Mouse (Mus musculus) cortical plate, adult 2 months (tissue): ENCODE results near the gene Barx2. TPM values are rescaled to one million over a fixed set of nuclear protein-coding genes. Genes with fewer than 3 reads are reported as not detected.

Source experiments
- H3K27ac ChIP-seq: fragments of 200-500 bp; 2 replicates; pipeline ENCODE4 v1.5.1; 2012; ENCODE audit warnings: low read length, control low read depth, inconsistent platforms; ENCODE audit not compliant: insufficient read depth
- H3K4me1 ChIP-seq: fragments of 200-500 bp; 2 replicates; pipeline ENCODE4 v1.6.1; 2011; ENCODE audit warnings: low read length; ENCODE audit not compliant: control insufficient read depth, insufficient read depth
- H3K4me3 ChIP-seq: fragments of 200-500 bp; 2 replicates; pipeline ENCODE4 v1.5.1; 2011; ENCODE audit warnings: mild to moderate bottlenecking, low read length, control low read depth; ENCODE audit not compliant: insufficient read depth
- CTCF ChIP-seq: fragments of 200-500 bp; IDR thresholded peaks from 2 replicates; pipeline ENCODE4 v1.5.1; 2011; ENCODE audit warnings: mild to moderate bottlenecking, control low read depth, low read length; ENCODE audit not compliant: insufficient read depth; ENCODE audit errors: extremely low read depth
- POLR2A ChIP-seq: fragments of 200-500 bp; IDR thresholded peaks from 2 replicates; pipeline ENCODE4 v1.6.1; 2011; ENCODE audit warnings: mild to moderate bottlenecking, low read length, control low read depth; ENCODE audit not compliant: insufficient read depth; ENCODE audit errors: extremely low read depth
- polyA plus RNA-seq: library from polyadenylated mRNA; depleted of rRNA; stranded (reverse); fragments of >200 nt; gene quantifications from 2 replicates; pipeline ENCODE4 v1.2.3, GENCODE M21; 2012

Gene Barx2
- polyA plus RNA-seq, 1 experiment = 4.1 TPM

- Histone ChIP-seq H3K27ac (no peak overlapping the region), H3K4me3 (no peak overlapping the region), H3K4me1 (peaks cover 6% of the 10 kb centered on the region)
- no peak for TF ChIP-seq POLR2A
- no peak for TF ChIP-seq CTCF
Measured at GRCm38 (mm10) chr9:31859446-31859845, 53.8 kb downstream of the Barx2 start.

GRCm38 (mm10) chr9:31858720-31859340 lies 54.4 kb downstream of the Barx2 start:
- no peak for TF ChIP-seq POLR2A
- 0 out of 2 replicates have a peak, but pooled peaks have one; percentile 8 for TF ChIP-seq CTCF
- no peak overlapping the region for H3K27ac ChIP-seq
- H3K4me3 ChIP-seq = peak overlapping the region; percentile 18

GRCm38 (mm10) chr9:31857512-31857911 lies 55.8 kb downstream of the Barx2 start:
- Histone ChIP-seq H3K27ac (no peak overlapping the region), H3K4me3 (no peak overlapping the region), H3K4me1 (peaks cover 5% of the 10 kb centered on the region; the same call in 1 of the 2 replicates)
- no peak for TF ChIP-seq CTCF
- TF ChIP-seq POLR2A = no peak

More at GRCm38 (mm10) chr9:31858720-31859340, 54.4 kb downstream of the Barx2 start:
- H3K4me1 ChIP-seq = peaks cover 5% of the 10 kb centered on the region; the same call in 1 of the 2 replicates

GRCm38 (mm10) chr9:31856437-31856836 lies 56.8 kb downstream of the Barx2 start:
- Histone ChIP-seq H3K4me1 (peaks cover 5% of the 10 kb centered on the region; the same call in 1 of the 2 replicates), H3K4me3 (no peak overlapping the region), H3K27ac (no peak overlapping the region)
- TF ChIP-seq CTCF (no peak), POLR2A (no peak)

GRCm38 (mm10) chr9:31855668-31856067 lies 57.6 kb downstream of the Barx2 start:
- Histone ChIP-seq H3K4me3 (no peak overlapping the region), H3K4me1 (peaks cover 5% of the 10 kb centered on the region; the same call in 1 of the 2 replicates), H3K27ac (no peak overlapping the region)
- TF ChIP-seq POLR2A = no peak
- no peak for TF ChIP-seq CTCF

- Histone ChIP-seq H3K4me1 (no peaks in the 10 kb centered on the region), H3K4me3 (no peak overlapping the region), H3K27ac (no peak overlapping the region)
- TF ChIP-seq CTCF (no peak), POLR2A (no peak)
Measured at GRCm38 (mm10) chr9:31851710-31852109, 61.6 kb downstream of the Barx2 start.

GRCm38 (mm10) chr9:31850706-31851105 lies 62.6 kb downstream of the Barx2 start:
- no peak overlapping the region for H3K4me3 ChIP-seq
- TF ChIP-seq CTCF (no peak), POLR2A (no peak)
- no peak overlapping the region for H3K27ac ChIP-seq

GRCm38 (mm10) chr9:31849387-31849786 lies 63.9 kb downstream of the Barx2 start:
- TF ChIP-seq POLR2A (no peak), CTCF (no peak)
- Histone ChIP-seq H3K27ac (no peak overlapping the region), H3K4me3 (no peak overlapping the region), H3K4me1 (no peaks in the 10 kb centered on the region)

More at GRCm38 (mm10) chr9:31850706-31851105, 62.6 kb downstream of the Barx2 start:
- no peaks in the 10 kb centered on the region for H3K4me1 ChIP-seq

GRCm38 (mm10) chr9:31844614-31845013 lies 68.6 kb downstream of the Barx2 start:
- Histone ChIP-seq H3K4me1 (no peaks in the 10 kb centered on the region), H3K27ac (no peak overlapping the region), H3K4me3 (no peak overlapping the region)
- TF ChIP-seq POLR2A = no peak
- no peak for TF ChIP-seq CTCF

GRCm38 (mm10) chr9:31841108-31841815 lies 72.0 kb downstream of the Barx2 start:
- Histone ChIP-seq H3K27ac (no peak overlapping the region), H3K4me1 (no peaks in the 10 kb centered on the region), H3K4me3 (no peak overlapping the region)
- TF ChIP-seq POLR2A (no peak), CTCF (no peak)
